Mouse (Mus musculus) mature B cell (primary cell): ENCODE measurements at regions not wholly inside any gene's neighbourhood (a gene's known extent, or its start where the extent isn't known, plus 50 kb on each side); places are given as distances from the start of the nearest gene placed in this dataset.

ENCODE experiments used
- in situ Hi-C: fragments of 300-500 bp; cut with MboI; formaldehyde crosslinking; loops from 2 replicates; pipeline ENCODE4 v1.14.3; 2019

- in situ Hi-C loops, result no loop called here
Measured at GRCm38 (mm10) chr4:32177933-32178639, 60.5 kb upstream of the Bach2 start.

- in situ Hi-C loops, result no loop called here
Measured at GRCm38 (mm10) chr4:32179707-32180241, 58.8 kb upstream of the Bach2 start.

GRCm38 (mm10) chr4:32183791-32184190 is 54.8 kb upstream of the Bach2 start:
- in situ Hi-C loops, result no loop called here

DNA sequence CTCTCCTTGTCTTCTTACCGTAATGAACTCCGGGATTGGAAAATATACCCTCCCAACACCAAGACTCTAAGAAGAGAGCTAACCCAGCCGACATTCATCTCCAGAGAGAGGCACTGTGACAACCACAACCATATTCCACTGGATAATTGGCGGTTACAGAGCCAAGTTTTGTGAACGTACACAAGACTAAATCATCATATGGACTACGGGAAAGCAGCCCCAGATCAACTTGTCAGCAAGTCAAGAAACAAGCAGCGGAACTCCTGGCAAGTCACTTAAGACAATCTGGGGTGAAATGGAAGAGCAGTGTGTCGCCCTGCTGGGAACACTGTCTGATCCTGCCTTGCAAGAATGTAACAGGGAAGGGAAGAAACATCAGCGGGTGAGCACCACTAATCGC is 52.6 kb upstream of the Bach2 start:
- in situ Hi-C loops, result no loop called here

DNA sequence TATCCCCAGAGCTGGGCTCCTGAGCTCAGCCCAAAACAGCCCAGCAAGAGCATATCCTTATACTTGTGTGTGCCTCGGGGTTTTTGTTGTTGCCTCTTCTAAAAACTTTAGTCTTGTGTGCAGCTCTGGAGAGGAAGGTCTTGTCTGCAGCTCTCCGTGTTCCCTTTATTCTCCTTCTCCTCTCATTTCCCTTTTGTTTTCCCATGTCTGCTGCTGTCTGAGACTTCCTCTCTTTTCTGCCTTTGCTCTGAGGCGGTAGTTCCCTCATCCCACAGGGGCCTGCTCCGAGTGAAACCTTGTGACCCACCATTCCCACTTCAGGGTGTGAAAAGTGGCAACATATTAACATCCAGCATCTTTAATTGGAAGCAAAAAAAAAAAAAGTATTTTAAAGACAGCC is 51.5 kb upstream of the Bach2 start:
- in situ Hi-C loops, result no loop called here

- in situ Hi-C loops, result no loop called here
Measured at GRCm38 (mm10) chr4:32188076-32188475, 50.5 kb upstream of the Bach2 start.

GRCm38 (mm10) chr4:32188752-32189415 is 49.7 kb upstream of the Bach2 start:
- in situ Hi-C loops, result no loop called here
